Mouse (Mus musculus) midbrain, embryonic 10.5 days (tissue): ENCODE results near the gene Cdh23. TPM values are rescaled to one million over a fixed set of nuclear protein-coding genes. Genes with fewer than 3 reads are reported as not detected.

Experiments used
- DNase-seq: peaks from one replicate; pipeline ENCODE4 v3.0.0-alpha.2; 2017; ENCODE audit warnings: low spot score
- H3K27ac ChIP-seq: fragments of 300-500 bp; sonication (generic); replicated peaks from 2 replicates; pipeline ENCODE4 v1.5.1; 2016; ENCODE audit warnings: mild to moderate bottlenecking
- H3K27me3 ChIP-seq: fragments of 300-500 bp; sonication (generic); 2 replicates; pipeline ENCODE4 v1.6.1; 2016; ENCODE audit warnings: low read depth, mild to moderate bottlenecking; ENCODE audit not compliant: poor library complexity, severe bottlenecking
- H3K36me3 ChIP-seq: fragments of 300-500 bp; sonication (generic); 2 replicates; pipeline ENCODE4 v1.6.1; 2016; ENCODE audit warnings: mild to moderate bottlenecking, moderate library complexity
- H3K4me1 ChIP-seq: fragments of 300-500 bp; sonication (generic); 2 replicates; pipeline ENCODE4 v1.6.1; 2016
- H3K4me3 ChIP-seq: fragments of 300-500 bp; sonication (generic); 2 replicates; pipeline ENCODE4 v1.5.1; 2016; ENCODE audit warnings: mild to moderate bottlenecking, moderate library complexity
- H3K9me3 ChIP-seq: fragments of 300-500 bp; sonication (generic); replicated peaks from 2 replicates; pipeline ENCODE4 v1.6.1; 2016; ENCODE audit warnings: mild to moderate bottlenecking
- WGBS: fragments of 180-500 bp; shearing (Covaris S2); methylation state at CpG from one replicate; pipeline ENCODE4 v1.1.7; 2016; 5-methylcytosine and 5-hydroxymethylcytosine counted together
- polyA plus RNA-seq: library from polyadenylated mRNA; unstranded; fragments of >200 nt; fragmentation: Nextera tagmentation; extraction: Ambion mirVana; gene quantifications from 2 replicates; pipeline ENCODE4 v1.2.1, GENCODE M21; 2016

The Cdh23 gene
- polyA plus RNA-seq, 1 experiment from 2014 or later = 0.53 TPM

DNA sequence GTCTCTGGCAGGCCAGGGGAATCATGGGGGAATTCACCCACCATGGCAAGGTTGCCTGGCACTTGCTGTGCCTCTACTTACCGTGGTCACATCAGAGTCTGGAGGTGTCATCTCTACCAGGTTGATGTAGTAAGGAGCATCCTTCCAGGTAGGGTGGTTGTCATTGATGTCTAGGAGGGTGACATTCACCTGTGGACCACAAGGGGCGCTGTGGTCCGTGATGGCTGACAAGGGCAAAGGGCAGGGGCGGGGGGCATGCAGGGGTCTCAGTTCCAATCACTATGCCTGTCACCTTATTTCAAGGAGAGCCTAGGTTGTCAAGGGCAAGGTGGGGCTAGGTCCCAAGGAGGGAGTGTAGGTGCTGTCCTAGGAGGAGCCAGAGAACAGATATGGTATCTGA is 276.7 kb downstream of the Cdh23 start:
- DNase-seq = no peak

DNA sequence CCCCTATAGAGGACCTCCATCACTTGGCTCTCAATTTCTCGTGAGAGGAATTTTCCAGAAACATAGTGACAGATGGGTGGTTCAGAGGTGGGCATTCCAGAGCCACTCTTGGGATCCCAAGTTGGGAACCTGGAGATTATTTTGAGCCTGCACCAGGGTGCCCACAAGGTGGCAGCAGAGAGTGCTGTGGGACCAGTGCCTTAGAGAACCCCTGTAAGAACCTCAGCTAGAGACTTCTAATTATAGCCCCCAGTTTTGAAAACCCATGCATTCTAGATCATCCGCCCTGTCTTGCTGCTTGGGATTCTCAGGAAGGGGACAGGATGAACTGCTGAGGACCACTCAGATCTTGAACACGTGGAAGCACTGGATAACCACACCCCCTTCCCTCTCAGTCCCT is 278.2 kb downstream of the Cdh23 start:
- Histone ChIP-seq H3K36me3 (no peaks in the 10 kb centered on the region), H3K4me1 (no peaks in the 10 kb centered on the region; the same call in 1 of the 2 replicates), H3K9me3 (no peaks in the 10 kb centered on the region), H3K27me3 (no peaks in the 10 kb centered on the region), H3K27ac (no peak overlapping the region), H3K4me3 (no peak overlapping the region)
- WGBS = 15% methylated on average over 3 of the region's 3 CpGs
- peak; percentile 67 for DNase-seq

More for the DNA sequence above, 276.7 kb downstream of the Cdh23 start:
- WGBS = 21% methylated on average over 4 of the region's 4 CpGs
- Histone ChIP-seq H3K4me3 (no peak overlapping the region), H3K4me1 (no peaks in the 10 kb centered on the region; the same call in 1 of the 2 replicates), H3K9me3 (no peaks in the 10 kb centered on the region), H3K27me3 (no peaks in the 10 kb centered on the region), H3K27ac (no peak overlapping the region), H3K36me3 (no peaks in the 10 kb centered on the region)

DNA sequence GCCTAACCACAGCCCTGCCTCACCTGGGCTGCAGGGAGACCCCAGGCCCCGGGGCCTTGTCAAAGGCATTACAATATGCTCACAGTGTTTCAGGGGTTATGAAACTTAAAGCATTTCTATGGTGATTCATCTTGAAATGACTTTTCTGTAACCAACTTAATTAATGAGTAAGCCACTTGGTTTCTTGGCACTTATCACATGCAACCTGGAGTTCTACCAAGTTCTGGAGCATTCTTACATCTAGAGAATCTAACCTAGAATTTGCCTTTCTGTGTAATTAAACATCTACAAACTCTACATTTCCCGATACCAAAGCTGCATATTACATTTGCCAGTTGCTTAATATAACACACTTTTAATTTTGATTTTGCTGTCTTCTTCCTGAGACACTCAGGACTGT is 279.2 kb downstream of the Cdh23 start:
- no peaks in the 10 kb centered on the region for H3K27me3 ChIP-seq
- 87% methylated on average over 2 of the region's 2 CpGs for WGBS

DNA sequence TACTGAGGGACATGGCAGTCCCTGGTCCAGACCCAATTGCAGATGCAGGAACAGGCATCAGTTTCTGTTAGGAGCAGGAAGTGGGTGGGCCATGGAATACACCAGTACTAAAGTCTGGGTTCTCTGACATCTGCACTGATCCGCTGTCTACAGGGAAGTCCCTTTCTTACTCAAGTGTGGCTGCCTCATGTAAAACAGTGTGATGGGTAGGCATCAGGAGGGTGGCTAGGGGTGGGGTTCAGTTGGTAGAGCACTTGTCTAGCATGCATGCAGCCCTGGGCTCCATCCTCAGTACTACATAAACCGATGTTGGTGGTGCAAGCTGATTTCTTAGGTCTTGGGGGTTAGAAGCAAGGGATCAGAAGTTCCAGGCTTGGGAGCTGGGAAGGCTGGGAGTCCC is 282.5 kb downstream of the Cdh23 start:
- H3K4me1 ChIP-seq = no peaks in the 10 kb centered on the region; the same call in 1 of the 2 replicates
- no peaks in the 10 kb centered on the region for H3K9me3 ChIP-seq
- H3K27ac ChIP-seq = no peak overlapping the region
- 85% methylated on average over 2 of the region's 2 CpGs for WGBS
- DNase-seq = no peak
- peaks cover 12% of the 10 kb centered on the region; the same call in 1 of the 2 replicates for H3K27me3 ChIP-seq
- H3K4me3 ChIP-seq = no peak overlapping the region
- H3K36me3 ChIP-seq = no peaks in the 10 kb centered on the region

More for the DNA sequence above, 279.2 kb downstream of the Cdh23 start:
- no peak overlapping the region for H3K27ac ChIP-seq
- no peak overlapping the region for H3K4me3 ChIP-seq
- H3K9me3 ChIP-seq = no peaks in the 10 kb centered on the region
- no peaks in the 10 kb centered on the region for H3K36me3 ChIP-seq
- no peak for DNase-seq
- no peaks in the 10 kb centered on the region; the same call in 1 of the 2 replicates for H3K4me1 ChIP-seq

GRCm38 (mm10) chr10:60411794-60412193 is 284.5 kb downstream of the Cdh23 start:
- Histone ChIP-seq H3K27ac (no peak overlapping the region), H3K9me3 (no peaks in the 10 kb centered on the region), H3K27me3 (peaks cover 16% of the 10 kb centered on the region; the same call in 1 of the 2 replicates), H3K36me3 (no peaks in the 10 kb centered on the region), H3K4me1 (no peaks in the 10 kb centered on the region; the same call in 1 of the 2 replicates), H3K4me3 (no peak overlapping the region)
- no peak for DNase-seq
- WGBS = 33% methylated on average over 5 of the region's 5 CpGs

DNA sequence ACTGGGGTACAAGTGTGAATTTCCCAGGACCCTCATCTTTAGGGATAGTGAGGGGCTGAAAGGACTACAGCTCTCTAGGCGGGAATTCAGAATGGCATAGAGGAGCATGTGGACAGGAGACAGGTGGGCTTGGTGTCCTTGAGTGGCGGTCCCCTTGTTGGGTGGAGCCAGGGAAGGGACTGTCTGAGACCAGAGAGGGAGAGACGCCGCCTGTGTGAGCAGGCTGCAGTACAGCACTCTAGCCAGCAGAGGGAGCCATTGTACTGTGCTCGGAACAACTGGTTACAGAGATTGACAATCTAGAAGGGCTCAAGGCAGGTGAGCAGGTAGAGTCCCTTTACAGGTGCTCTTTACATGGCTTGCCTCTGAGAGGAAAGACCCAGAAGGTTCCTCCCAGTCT is 288.5 kb downstream of the Cdh23 start:
- H3K4me3 ChIP-seq = no peak overlapping the region
- no peaks in the 10 kb centered on the region for H3K9me3 ChIP-seq
- no peak overlapping the region for H3K27ac ChIP-seq
- peaks cover 16% of the 10 kb centered on the region; the same call in 1 of the 2 replicates for H3K27me3 ChIP-seq
- 5% methylated on average over 5 of the region's 5 CpGs for WGBS
- no peaks in the 10 kb centered on the region for H3K4me1 ChIP-seq
- DNase-seq = peak; percentile 73
- no peaks in the 10 kb centered on the region for H3K36me3 ChIP-seq

GRCm38 (mm10) chr10:60405460-60406177 is 290.7 kb downstream of the Cdh23 start:
- Histone ChIP-seq H3K27me3 (peaks cover 10% of the 10 kb centered on the region; the same call in 1 of the 2 replicates), H3K27ac (no peak overlapping the region), H3K36me3 (no peaks in the 10 kb centered on the region), H3K4me3 (no peak overlapping the region), H3K9me3 (no peaks in the 10 kb centered on the region), H3K4me1 (peaks cover 8% of the 10 kb centered on the region)
- no peak for DNase-seq
- WGBS = 68% methylated on average over 7 of the region's 7 CpGs

- 79% methylated on average over 11 of the region's 11 CpGs for whole genome bisulfite sequencing
- DNase-seq = no peak
- H3K27ac ChIP-seq = peak overlapping the region; percentile 81
- H3K4me3 ChIP-seq = 0 out of 2 replicates have a peak overlapping the region, but pooled peaks have one; percentile 4
- H3K36me3 ChIP-seq = no peaks in the 10 kb centered on the region
- H3K27me3 ChIP-seq = no peaks in the 10 kb centered on the region; the same call in 1 of the 2 replicates
- H3K9me3 ChIP-seq = no peaks in the 10 kb centered on the region
- H3K4me1 ChIP-seq = peaks cover 26% of the 10 kb centered on the region
Measured at GRCm38 (mm10) chr10:60400507-60401295, 295.6 kb downstream of the Cdh23 start.

DNA sequence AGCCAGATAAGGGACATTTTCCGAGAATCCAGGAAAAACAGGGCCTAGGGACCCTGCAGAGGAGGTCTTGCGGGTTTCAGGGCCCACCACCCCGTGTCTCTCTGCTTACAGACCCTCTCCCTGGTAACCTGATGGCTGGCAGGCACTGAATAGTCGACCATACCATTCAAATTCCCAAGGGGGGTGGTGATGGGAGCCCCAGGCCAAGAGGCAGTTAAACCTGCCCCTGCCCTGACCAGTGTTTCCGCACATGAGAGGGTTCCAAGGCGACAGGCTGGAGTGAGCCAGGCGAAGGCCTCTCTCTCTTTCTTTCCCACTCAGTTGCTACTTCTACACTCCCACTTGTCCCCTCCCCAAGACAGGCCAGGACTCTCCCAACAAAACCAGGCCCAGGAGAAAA is 296.8 kb downstream of the Cdh23 start, which contains the start of gene Gm17455:
Gm17455 (plus strand) TSS at position 278 of the 400 bp plus-strand sequence.
- 53% methylated on average over 7 of the region's 7 CpGs for WGBS
- DNase-seq = peak; percentile 26
- peak within 1 kb of the TSS; percentile 81 for H3K27ac ChIP-seq

DNA sequence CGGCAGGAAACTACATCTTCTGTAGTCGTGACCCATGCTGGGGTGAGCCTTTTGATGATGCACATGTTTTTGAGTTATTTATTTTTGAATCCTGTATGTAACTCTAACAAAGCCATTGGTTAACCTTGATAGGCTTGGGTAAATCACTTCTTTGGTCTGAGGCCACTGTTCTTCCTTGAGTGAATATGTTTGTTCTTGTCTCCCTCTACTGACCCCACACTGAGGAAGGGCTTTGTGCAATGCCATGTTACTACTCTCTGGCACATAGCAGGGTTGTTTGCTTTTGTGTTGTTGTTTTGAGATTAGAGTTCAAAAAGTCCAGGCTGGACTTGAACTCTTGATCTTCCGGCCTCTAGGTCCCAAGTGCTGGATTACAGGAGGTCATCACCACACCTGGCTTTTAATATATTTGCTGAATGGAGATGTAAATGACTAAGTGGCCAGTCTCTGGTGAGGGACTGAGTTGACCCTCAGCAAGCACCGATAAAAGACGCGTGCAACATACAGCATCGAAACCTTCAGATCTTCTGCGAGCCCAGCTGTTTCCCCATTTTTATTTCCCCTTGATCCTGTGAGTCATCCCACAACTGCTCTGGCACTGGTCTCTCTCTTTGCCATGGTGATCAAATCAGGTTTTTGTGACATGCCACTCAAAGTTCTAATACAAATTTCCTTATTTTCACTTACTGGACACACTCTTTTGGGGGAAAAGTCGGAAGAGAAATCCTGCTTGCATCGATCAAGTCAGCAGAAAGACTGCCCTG is 298.1 kb downstream of the Cdh23 start:
- Histone ChIP-seq H3K9me3 (no peaks in the 10 kb centered on the region), H3K27ac (no peak overlapping the region), H3K4me1 (peaks cover 26% of the 10 kb centered on the region), H3K27me3 (no peaks in the 10 kb centered on the region), H3K36me3 (no peaks in the 10 kb centered on the region), H3K4me3 (no peak overlapping the region)
- WGBS = 91% methylated on average over 10 of the region's 10 CpGs
- DNase-seq = no peak

More for the DNA sequence above, 296.8 kb downstream of the Cdh23 start, which contains the start of gene Gm17455:
- H3K36me3 ChIP-seq = no peaks in the 10 kb centered on the region
- no peaks in the 10 kb centered on the region for H3K9me3 ChIP-seq
- peaks cover 26% of the 10 kb centered on the region for H3K4me1 ChIP-seq
- H3K27me3 ChIP-seq = no peaks in the 10 kb centered on the region
- H3K4me3 ChIP-seq = peak within 1 kb of the TSS; percentile 4; the same call in 1 of the 2 replicates

GRCm38 (mm10) chr10:60395605-60396004 is 300.7 kb downstream of the Cdh23 start:
- no peak overlapping the region for H3K4me3 ChIP-seq
- WGBS = 82% methylated on average over 5 of the region's 5 CpGs
- peaks cover 28% of the 10 kb centered on the region for H3K4me1 ChIP-seq
- no peaks in the 10 kb centered on the region for H3K36me3 ChIP-seq
- no peak overlapping the region for H3K27ac ChIP-seq
- H3K27me3 ChIP-seq = no peaks in the 10 kb centered on the region
- no peak for DNase-seq
- no peaks in the 10 kb centered on the region for H3K9me3 ChIP-seq

DNA sequence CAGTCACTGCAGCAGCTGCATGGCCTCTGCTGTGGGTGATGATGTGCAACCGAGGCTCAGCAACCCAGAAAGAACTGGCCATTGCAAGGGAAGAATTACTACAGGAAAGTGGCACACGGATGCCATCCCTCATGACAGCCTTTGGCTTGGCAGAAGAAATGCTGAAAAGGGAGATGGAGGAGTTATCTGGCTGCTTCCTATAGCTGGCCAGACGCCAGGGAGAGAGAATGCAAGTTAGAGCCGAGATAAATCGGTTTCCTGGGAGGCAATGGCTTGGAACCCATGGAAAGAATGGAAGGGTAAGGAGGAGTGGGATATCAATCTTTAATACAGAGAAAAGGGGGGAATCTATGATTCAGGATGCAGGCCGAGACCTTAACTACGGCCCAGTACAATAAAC is 301.4 kb downstream of the Cdh23 start:
- peaks cover 28% of the 10 kb centered on the region for H3K4me1 ChIP-seq
- WGBS = 93% methylated on average over 7 of the region's 7 CpGs
- H3K4me3 ChIP-seq = no peak overlapping the region
- no peak for DNase-seq
- H3K27me3 ChIP-seq = no peaks in the 10 kb centered on the region
- H3K36me3 ChIP-seq = no peaks in the 10 kb centered on the region
- H3K27ac ChIP-seq = no peak overlapping the region
- H3K9me3 ChIP-seq = no peaks in the 10 kb centered on the region
